Mouse (Mus musculus) lung, adult 18-20 months (tissue): ENCODE results near the gene Trappc2.
A peak's percentile ranks its signal among the peaks of the same experiment; 100 is the strongest.

Source experiments
- DNase-seq, 2 experiments: peaks; one replicate each; pipeline ENCODE4 v3.0.0; 2022; ENCODE audit warnings: mixed read lengths in 2 of 2

Trappc2 gene

GRCm38 (mm10) chrX:166440036-166440615 is at the start of gene Trappc2:
Gene Trappc2, plus strand, starts transcription at chrX:166440574.
- DNase-seq: no peak

GRCm38 (mm10) chrX:166393753-166394152 is 46.6 kb upstream of the Trappc2 start:
- DNase-seq: no peak

GRCm38 (mm10) chrX:166407865-166408264 is 32.5 kb upstream of the Trappc2 start:
- no peak for DNase-seq

GRCm38 (mm10) chrX:166416196-166416595 is 24.2 kb upstream of the Trappc2 start:
- DNase-seq: no peak

GRCm38 (mm10) chrX:166434812-166435211 is 5.6 kb upstream of the Trappc2 start:
- DNase-seq: no peak

GRCm38 (mm10) chrX:166440616-166441063 is 266 bp downstream of the Trappc2 start, which contains the start of gene Ofd1:
Gene Ofd1, minus strand, starts transcription at chrX:166440704.
- peak; percentile 91 to 93 for DNase-seq

GRCm38 (mm10) chrX:166444552-166444951 is 4.2 kb downstream of the Trappc2 start:
- no peak for DNase-seq

- peak; percentile 7 to 42 for DNase-seq
Measured at GRCm38 (mm10) chrX:166453532-166453931, 13.2 kb downstream of the Trappc2 start.

GRCm38 (mm10) chrX:166454331-166454730 is 14.0 kb downstream of the Trappc2 start:
- DNase-seq: no peak

GRCm38 (mm10) chrX:166455525-166455924 is 15.2 kb downstream of the Trappc2 start:
- DNase-seq: no peak

GRCm38 (mm10) chrX:166468321-166468720 is 27.9 kb downstream of the Trappc2 start:
- no peak for DNase-seq

GRCm38 (mm10) chrX:166472612-166473011 is 32.2 kb downstream of the Trappc2 start:
- DNase-seq: no peak

- DNase-seq: no peak
Measured at GRCm38 (mm10) chrX:166477393-166477792, 37.0 kb downstream of the Trappc2 start.

- peak; percentile 36 to 59 for DNase-seq
Measured at GRCm38 (mm10) chrX:166478631-166479364, 38.4 kb downstream of the Trappc2 start.

- peak; percentile 92 to 95 for DNase-seq
Measured at GRCm38 (mm10) chrX:166479365-166479983, 39.1 kb downstream of the Trappc2 start, which contains the start of gene Rab9. Gene Rab9, minus strand, starts transcription at chrX:166479867.

GRCm38 (mm10) chrX:166495052-166495451 is 54.7 kb downstream of the Trappc2 start:
- DNase-seq: no peak

GRCm38 (mm10) chrX:166497771-166498170 is 57.4 kb downstream of the Trappc2 start:
- DNase-seq: no peak

- DNase-seq: no peak
Measured at GRCm38 (mm10) chrX:166499496-166500190, 59.3 kb downstream of the Trappc2 start.
